Mouse (Mus musculus) embryonic facial prominence, embryonic 13.5 days (tissue): Measurements from ENCODE around the gene Cdk10. TPM values are rescaled to one million over a fixed set of nuclear protein-coding genes. Genes with fewer than 3 reads are reported as not detected.
"Not testable (repeated sequence)": the region's sequence is repeated elsewhere in the genome, so short reads cannot be mapped to it uniquely, and the experiment has no call there.

Experiments used
- ATAC-seq: fragments of 200-750 bp; cut with Nextera tagmentation; 2 replicates; pipeline ENCODE4 v1.8.0; 2017; ENCODE audit warnings: low read depth; ENCODE audit not compliant: insufficient number of reproducible peaks, insufficient read depth, low FRiP score, low TSS enrichment
- H3K27ac ChIP-seq: fragments of 300-500 bp; sonication (generic); 2 replicates; pipeline ENCODE4 v1.5.1; 2015; ENCODE audit warnings: moderate library complexity, mild to moderate bottlenecking, inconsistent platforms
- H3K27me3 ChIP-seq: fragments of 300-500 bp; sonication (generic); 2 replicates; pipeline ENCODE4 v1.6.1; 2015; ENCODE audit warnings: mild to moderate bottlenecking, inconsistent platforms
- H3K36me3 ChIP-seq: fragments of 300-500 bp; sonication (generic); 2 replicates; pipeline ENCODE4 v1.6.1; 2015; ENCODE audit warnings: mild to moderate bottlenecking, inconsistent platforms
- H3K4me1 ChIP-seq: fragments of 300-500 bp; sonication (generic); 2 replicates; pipeline ENCODE4 v1.6.1; 2015; ENCODE audit warnings: inconsistent platforms
- H3K4me2 ChIP-seq: fragments of 300-500 bp; sonication (generic); 2 replicates; pipeline ENCODE4 v1.6.1; 2015; ENCODE audit warnings: moderate library complexity, mild to moderate bottlenecking, inconsistent platforms
- H3K4me3 ChIP-seq: fragments of 300-500 bp; sonication (generic); 2 replicates; pipeline ENCODE4 v1.5.1; 2015; ENCODE audit warnings: mild to moderate bottlenecking, inconsistent platforms
- H3K9ac ChIP-seq: fragments of 300-500 bp; sonication (generic); 2 replicates; pipeline ENCODE4 v1.6.1; 2015; ENCODE audit warnings: mild to moderate bottlenecking, inconsistent platforms
- H3K9me3 ChIP-seq: fragments of 300-500 bp; sonication (generic); 2 replicates; pipeline ENCODE4 v1.6.1; 2016; ENCODE audit warnings: inconsistent platforms
- WGBS: fragments of 180-500 bp; shearing (Covaris S2); methylation state at CpG from one replicate; pipeline ENCODE4 v1.1.7; 2015; ENCODE audit warnings: mixed read lengths; 5-methylcytosine and 5-hydroxymethylcytosine counted together
- polyA plus RNA-seq: library from polyadenylated mRNA; unstranded; fragments of >200 nt; fragmentation: Nextera tagmentation; extraction: Ambion mirVana; gene quantifications from 2 replicates; pipeline ENCODE4 v1.2.1, GENCODE M21; 2015

Cdk10 gene
- polyA plus RNA-seq, 1 experiment from 2014 or later: 44.3 TPM

GRCm38 (mm10) chr8:123203571-123203970 lies 21.1 kb upstream of the Cdk10 start:
- 85% methylated on average over 3 of the region's 3 CpGs for WGBS
- H3K9me3 ChIP-seq: no peaks in the 10 kb centered on the region
- H3K9ac ChIP-seq: 0 out of 2 replicates have a peak overlapping the region, but pooled peaks have one; percentile 11
- ATAC-seq: no peak
- H3K27ac ChIP-seq: no peak overlapping the region
- no peak overlapping the region for H3K4me2 ChIP-seq
- no peaks in the 10 kb centered on the region for H3K27me3 ChIP-seq
- H3K4me3 ChIP-seq: no peak overlapping the region
- H3K36me3 ChIP-seq: peaks cover 46% of the 10 kb centered on the region
- 0 out of 2 replicates have a peak, but pooled peaks cover 3% of the 10 kb centered on the region for H3K4me1 ChIP-seq

GRCm38 (mm10) chr8:123211876-123212275 lies 12.8 kb upstream of the Cdk10 start:
- peak overlapping the region; percentile 91 for H3K4me2 ChIP-seq
- WGBS: 46% methylated on average over 10 of the region's 10 CpGs
- H3K4me3 ChIP-seq: peak overlapping the region; percentile 98
- H3K4me1 ChIP-seq: peaks cover 20% of the 10 kb centered on the region
- 0 out of 2 replicates have a peak overlapping the region, but pooled peaks have one; percentile 39 for H3K27ac ChIP-seq
- H3K9me3 ChIP-seq: no peaks in the 10 kb centered on the region
- peak overlapping the region; percentile 99 for H3K9ac ChIP-seq
- H3K27me3 ChIP-seq: no peaks in the 10 kb centered on the region
- peaks cover 34% of the 10 kb centered on the region for H3K36me3 ChIP-seq
- no peak for ATAC-seq

- peaks cover 20% of the 10 kb centered on the region for H3K4me1 ChIP-seq
- H3K27ac ChIP-seq: peak within 1 kb of the TSS; percentile 39; the same call in 1 of the 2 replicates
- H3K4me3 ChIP-seq: peak within 1 kb of the TSS; percentile 98
- no peaks in the 10 kb centered on the region for H3K27me3 ChIP-seq
- H3K9ac ChIP-seq: peak within 1 kb of the TSS; percentile 99
- ATAC-seq: peak; percentile 85
- H3K36me3 ChIP-seq: peaks cover 28% of the 10 kb centered on the region
- WGBS: 1% methylated on average over 67 of the region's 76 CpGs
- H3K9me3 ChIP-seq: no peaks in the 10 kb centered on the region
- peak within 1 kb of the TSS; percentile 91 for H3K4me2 ChIP-seq
These were observed 12.1 kb upstream of the Cdk10 start, which contains the start of the genes Chmp1a and Spata33 for GRCm38 (mm10) chr8:123212321-123213117. Chmp1a (minus strand) TSS chr8:123212763. Spata33 (plus strand) TSS chr8:123212832.

GRCm38 (mm10) chr8:123213118-123213772 lies 11.4 kb upstream of the Cdk10 start:
- H3K4me3 ChIP-seq: peak overlapping the region; percentile 98
- H3K4me2 ChIP-seq: peak overlapping the region; percentile 91
- H3K27ac ChIP-seq: no peak overlapping the region; the same call in 1 of the 2 replicates
- peaks cover 21% of the 10 kb centered on the region for H3K36me3 ChIP-seq
- peaks cover 20% of the 10 kb centered on the region for H3K4me1 ChIP-seq
- WGBS: 26% methylated on average over 22 of the region's 22 CpGs
- ATAC-seq: no peak
- no peaks in the 10 kb centered on the region for H3K27me3 ChIP-seq
- H3K9ac ChIP-seq: peak overlapping the region; percentile 99
- H3K9me3 ChIP-seq: no peaks in the 10 kb centered on the region

GRCm38 (mm10) chr8:123215430-123215829 lies 9.2 kb upstream of the Cdk10 start:
- H3K27me3 ChIP-seq: no peaks in the 10 kb centered on the region

GRCm38 (mm10) chr8:123220917-123221316 lies 3.7 kb upstream of the Cdk10 start:
- H3K4me1 ChIP-seq: peaks cover 13% of the 10 kb centered on the region

More at GRCm38 (mm10) chr8:123215430-123215829, 9.2 kb upstream of the Cdk10 start:
- Histone ChIP-seq H3K4me2 (no peak overlapping the region), H3K4me3 (no peak overlapping the region), H3K9ac (no peak overlapping the region), H3K4me1 (peaks cover 20% of the 10 kb centered on the region), H3K9me3 (no peaks in the 10 kb centered on the region), H3K36me3 (no peaks in the 10 kb centered on the region), H3K27ac (no peak overlapping the region)
- 75% methylated on average over 3 of the region's 3 CpGs for WGBS
- ATAC-seq: no peak

GRCm38 (mm10) chr8:123228416-123228815 lies 3.8 kb downstream of the Cdk10 start:
- no peaks in the 10 kb centered on the region for H3K9me3 ChIP-seq
- H3K27ac ChIP-seq: no peak overlapping the region
- no peak overlapping the region for H3K9ac ChIP-seq
- H3K27me3 ChIP-seq: peaks cover 8% of the 10 kb centered on the region
- no peak for ATAC-seq
- no peak overlapping the region for H3K4me3 ChIP-seq
- 90% methylated on average over 1 of the region's 1 CpGs for WGBS
- H3K36me3 ChIP-seq: peaks cover 37% of the 10 kb centered on the region
- H3K4me1 ChIP-seq: peaks cover 17% of the 10 kb centered on the region
- no peak overlapping the region for H3K4me2 ChIP-seq

More at GRCm38 (mm10) chr8:123220917-123221316, 3.7 kb upstream of the Cdk10 start:
- no peaks in the 10 kb centered on the region for H3K36me3 ChIP-seq
- H3K9ac ChIP-seq: no peak overlapping the region
- H3K4me2 ChIP-seq: no peak overlapping the region
- 69% methylated on average over 1 of the region's 1 CpGs for WGBS
- no peak overlapping the region for H3K27ac ChIP-seq
- no peak overlapping the region for H3K4me3 ChIP-seq
- no peaks in the 10 kb centered on the region for H3K9me3 ChIP-seq
- no peak for ATAC-seq
- H3K27me3 ChIP-seq: no peaks in the 10 kb centered on the region

GRCm38 (mm10) chr8:123230326-123230725 lies 5.7 kb downstream of the Cdk10 start:
- 86% methylated on average over 11 of the region's 11 CpGs for WGBS

GRCm38 (mm10) chr8:123231742-123232141 lies 7.1 kb downstream of the Cdk10 start:
- peaks cover 36% of the 10 kb centered on the region for H3K36me3 ChIP-seq
- H3K4me1 ChIP-seq: peaks cover 23% of the 10 kb centered on the region
- H3K4me3 ChIP-seq: no peak overlapping the region
- WGBS: 64% methylated on average over 5 of the region's 5 CpGs
- H3K4me2 ChIP-seq: no peak overlapping the region
- H3K27ac ChIP-seq: no peak overlapping the region
- H3K9me3 ChIP-seq: no peaks in the 10 kb centered on the region
- peaks cover 40% of the 10 kb centered on the region for H3K27me3 ChIP-seq
- ATAC-seq: no peak
- no peak overlapping the region for H3K9ac ChIP-seq

More at GRCm38 (mm10) chr8:123230326-123230725, 5.7 kb downstream of the Cdk10 start:
- H3K9me3 ChIP-seq, H3K4me2 ChIP-seq, H3K9ac ChIP-seq, H3K4me3 ChIP-seq, H3K27ac ChIP-seq, ATAC-seq: not testable (repeated sequence)
- Histone ChIP-seq H3K36me3 (peaks cover 37% of the 10 kb centered on the region), H3K4me1 (peaks cover 20% of the 10 kb centered on the region), H3K27me3 (peaks cover 27% of the 10 kb centered on the region)

- no peak overlapping the region for H3K9ac ChIP-seq
- no peak overlapping the region for H3K27ac ChIP-seq
- WGBS: 44% methylated on average over 7 of the region's 7 CpGs
- H3K36me3 ChIP-seq: peaks cover 27% of the 10 kb centered on the region
- no peak for ATAC-seq
- no peaks in the 10 kb centered on the region for H3K9me3 ChIP-seq
- no peak overlapping the region for H3K4me3 ChIP-seq
- H3K27me3 ChIP-seq: peaks cover 43% of the 10 kb centered on the region
- H3K4me1 ChIP-seq: peaks cover 23% of the 10 kb centered on the region
- H3K4me2 ChIP-seq: no peak overlapping the region
These were observed 7.9 kb downstream of the Cdk10 start for GRCm38 (mm10) chr8:123232553-123232952.

- H3K27ac ChIP-seq: no peak overlapping the region
- H3K4me1 ChIP-seq: peaks cover 23% of the 10 kb centered on the region
- no peak overlapping the region for H3K4me2 ChIP-seq
- H3K9ac ChIP-seq: 0 out of 2 replicates have a peak overlapping the region, but pooled peaks have one; percentile 21
- peaks cover 43% of the 10 kb centered on the region for H3K27me3 ChIP-seq
- H3K4me3 ChIP-seq: no peak overlapping the region
- WGBS: 58% methylated on average over 13 of the region's 13 CpGs
- peaks cover 20% of the 10 kb centered on the region for H3K36me3 ChIP-seq
- no peaks in the 10 kb centered on the region for H3K9me3 ChIP-seq
- ATAC-seq: no peak
These were observed 8.7 kb downstream of the Cdk10 start for GRCm38 (mm10) chr8:123233300-123233699.
